Mouse (Mus musculus) kidney, postnatal 0 days (tissue): ENCODE measurements around the gene Btbd35f25. TPM values are rescaled to one million over a fixed set of nuclear protein-coding genes. Genes with fewer than 3 reads are reported as not detected.
"Not testable (repeated sequence)": the region's sequence is repeated elsewhere in the genome, so short reads cannot be mapped to it uniquely, and the experiment has no call there.

Source experiments
- ATAC-seq: fragments of 200-750 bp; cut with Nextera tagmentation; replicated peaks from 2 replicates; pipeline ENCODE4 v1.8.0; 2017; ENCODE audit warnings: low read depth, moderate number of reproducible peaks, moderate TSS enrichment, moderate library complexity; ENCODE audit not compliant: low FRiP score
- DNase-seq: peaks from one replicate; pipeline ENCODE4 v3.0.0-alpha.2; 2016; ENCODE audit warnings: low spot score
- H3K27ac ChIP-seq: fragments of 300-500 bp; sonication (generic); 2 replicates; pipeline ENCODE4 v1.5.1; 2014; ENCODE audit warnings: mild to moderate bottlenecking
- H3K27me3 ChIP-seq: fragments of 300-500 bp; sonication (generic); 2 replicates; pipeline ENCODE4 v1.6.1; 2014; ENCODE audit warnings: low read length, mixed read lengths; ENCODE audit not compliant: insufficient read depth
- H3K36me3 ChIP-seq: fragments of 300-500 bp; sonication (generic); 2 replicates; pipeline ENCODE4 v1.6.1; 2014; ENCODE audit warnings: low read length, mixed read lengths; ENCODE audit not compliant: insufficient read depth
- H3K4me1 ChIP-seq: fragments of 300-500 bp; sonication (generic); replicated peaks from 2 replicates; pipeline ENCODE4 v1.6.1; 2014; ENCODE audit warnings: antibody characterized with exemption, low read length, mixed read lengths; ENCODE audit not compliant: insufficient read depth
- H3K4me2 ChIP-seq: fragments of 300-500 bp; sonication (generic); 2 replicates; pipeline ENCODE4 v1.6.1; 2014; ENCODE audit warnings: mild to moderate bottlenecking, low read length, moderate library complexity, mixed read lengths
- H3K4me3 ChIP-seq: fragments of 300-500 bp; sonication (generic); replicated peaks from 2 replicates; pipeline ENCODE4 v1.5.1; 2014; ENCODE audit warnings: low read depth, low read length
- H3K9ac ChIP-seq: fragments of 300-500 bp; sonication (generic); 2 replicates; pipeline ENCODE4 v1.6.1; 2014; ENCODE audit warnings: low read depth, low read length
- H3K9me3 ChIP-seq: fragments of 300-500 bp; sonication (generic); replicated peaks from 2 replicates; pipeline ENCODE4 v1.6.1; 2016; ENCODE audit warnings: low read length, inconsistent platforms, mixed read lengths
- CTCF ChIP-seq: IDR thresholded peaks from 2 replicates; pipeline ENCODE4 v1.5.1; 2016; ENCODE audit warnings: antibody characterized with exemption, low read depth, mild to moderate bottlenecking, moderate library complexity
- whole genome bisulfite sequencing: fragments of 180-500 bp; shearing (Covaris S2); extraction: QIAGEN DNeasy Blood & Tissue Kit; methylation state at CpG from one replicate; pipeline ENCODE4 v1.1.7; 2014; 5-methylcytosine and 5-hydroxymethylcytosine counted together
- polyA plus RNA-seq: library from polyadenylated mRNA; unstranded; fragments of >200 nt; fragmentation: Nextera tagmentation; extraction: Ambion mirVana; gene quantifications from 2 replicates; pipeline ENCODE4 v1.2.1, GENCODE M21; 2015

The Btbd35f25 gene
- polyA plus RNA-seq = not detected in 2 replicates

DNA sequence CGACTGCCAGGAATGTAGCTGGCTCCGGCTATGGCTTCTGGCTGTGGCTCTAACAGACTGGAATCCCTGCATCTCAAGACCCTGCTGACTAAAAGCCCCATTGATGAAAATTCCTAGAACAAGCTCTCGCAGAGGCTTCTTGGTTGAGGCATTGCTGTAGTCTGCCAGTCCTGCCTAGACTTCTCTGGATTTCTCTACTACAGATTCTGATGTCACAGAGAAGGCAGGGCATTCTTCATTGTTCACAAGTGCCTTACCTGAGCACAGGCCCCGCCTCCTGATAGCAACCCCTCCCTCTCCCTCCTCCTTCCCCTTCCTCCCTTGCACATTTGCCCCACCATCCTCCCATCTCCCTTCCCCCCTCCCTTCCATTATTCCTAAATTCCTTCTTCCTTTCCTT is at the start of gene Btbd35f25:
Gene Btbd35f25 (minus strand): TSS at position 101 of the 400 bp plus-strand sequence.
- not testable (repeated sequence) for H3K36me3 ChIP-seq, H3K9me3 ChIP-seq, H3K4me1 ChIP-seq, H3K27me3 ChIP-seq, H3K9ac ChIP-seq, H3K27ac ChIP-seq, H3K4me2 ChIP-seq, H3K4me3 ChIP-seq, DNase-seq, ATAC-seq
- 72% methylated on average over 3 of the region's 4 CpGs for WGBS

DNA sequence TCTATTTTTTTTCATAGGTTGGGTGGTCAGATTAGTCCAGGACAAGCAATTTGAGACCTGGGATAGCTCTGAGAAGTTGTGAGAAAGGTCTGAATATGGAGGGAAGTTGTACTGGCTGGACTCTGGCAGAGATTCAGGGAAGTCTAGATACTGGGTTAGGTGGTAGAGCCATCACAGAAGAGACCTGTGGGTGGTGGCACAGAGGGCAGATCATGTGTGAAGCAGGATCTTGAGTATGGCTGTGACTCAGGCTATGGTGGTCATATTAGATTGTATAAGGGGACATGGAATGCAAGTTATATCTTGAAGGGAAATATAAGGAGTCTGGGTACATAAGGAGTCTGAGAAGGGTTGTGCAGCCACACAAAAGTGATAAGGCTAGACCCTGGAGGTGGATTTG is 49.3 kb upstream of the Btbd35f25 start:
- ATAC-seq (no peak), DNase-seq (no peak)
- no peak for TF ChIP-seq CTCF
- peaks cover 31% of the 10 kb centered on the region for H3K9me3 ChIP-seq
- no peak overlapping the region for H3K9ac ChIP-seq
- no peaks in the 10 kb centered on the region for H3K36me3 ChIP-seq
- no peak overlapping the region for H3K27ac ChIP-seq
- H3K27me3 ChIP-seq = no peaks in the 10 kb centered on the region
- H3K4me1 ChIP-seq = no peaks in the 10 kb centered on the region
- no peak overlapping the region for H3K4me3 ChIP-seq
- H3K4me2 ChIP-seq = no peak overlapping the region

- 84% methylated on average over 1 of the region's 1 CpGs for WGBS
- Histone ChIP-seq H3K4me1 (no peaks in the 10 kb centered on the region), H3K4me2 (no peak overlapping the region), H3K27ac (no peak overlapping the region), H3K9ac (no peak overlapping the region), H3K36me3 (no peaks in the 10 kb centered on the region), H3K9me3 (peaks cover 33% of the 10 kb centered on the region), H3K27me3 (no peaks in the 10 kb centered on the region), H3K4me3 (no peak overlapping the region)
- ATAC-seq = no peak
- no peak for TF ChIP-seq CTCF
- no peak for DNase-seq
Measured at GRCm38 (mm10) chrX:31764001-31764400, 47.0 kb upstream of the Btbd35f25 start.

GRCm38 (mm10) chrX:31745079-31745478 is 28.1 kb upstream of the Btbd35f25 start:
- H3K36me3 ChIP-seq = no peaks in the 10 kb centered on the region
- H3K27me3 ChIP-seq = no peaks in the 10 kb centered on the region
- no peak overlapping the region for H3K4me2 ChIP-seq
- 88% methylated on average over 10 of the region's 10 CpGs for WGBS
- no peaks in the 10 kb centered on the region for H3K4me1 ChIP-seq
- H3K9ac ChIP-seq = no peak overlapping the region
- H3K4me3 ChIP-seq = no peak overlapping the region
- H3K9me3 ChIP-seq = peaks cover 9% of the 10 kb centered on the region; the same call in 1 of the 2 replicates
- ATAC-seq = no peak
- H3K27ac ChIP-seq = no peak overlapping the region
- TF ChIP-seq CTCF = no peak
- DNase-seq = no peak

DNA sequence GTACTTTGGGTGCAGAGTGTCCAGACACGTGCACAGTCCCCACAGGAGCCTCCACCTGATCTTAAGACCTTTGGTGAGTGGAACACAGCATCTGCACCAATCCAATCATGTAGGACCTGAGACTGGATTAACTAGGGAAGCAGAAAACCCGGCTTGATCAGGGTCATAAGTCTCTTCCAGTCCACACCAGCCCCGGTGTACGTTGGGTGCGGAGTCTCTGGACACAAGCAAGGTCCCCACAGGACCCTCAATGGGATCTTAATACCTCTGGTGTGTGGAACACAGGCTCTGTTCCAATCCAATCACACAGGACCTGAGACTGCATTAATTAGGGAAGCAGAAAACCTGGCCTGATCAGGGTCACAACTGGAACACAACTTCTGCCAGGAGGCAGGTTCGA is 20.0 kb upstream of the Btbd35f25 start:
- H3K27ac ChIP-seq = no peak overlapping the region
- DNase-seq (no peak), ATAC-seq (no peak; the same call in 1 of the 2 replicates)
- no peak overlapping the region for H3K4me2 ChIP-seq
- no peak for TF ChIP-seq CTCF
- WGBS = 73% methylated on average over 6 of the region's 6 CpGs
- H3K4me3 ChIP-seq = no peak overlapping the region
- H3K27me3 ChIP-seq = no peaks in the 10 kb centered on the region
- no peak overlapping the region for H3K9ac ChIP-seq
- H3K9me3 ChIP-seq = peaks cover 9% of the 10 kb centered on the region; the same call in 1 of the 2 replicates
- no peaks in the 10 kb centered on the region for H3K4me1 ChIP-seq
- no peaks in the 10 kb centered on the region for H3K36me3 ChIP-seq

Other genes with a start within 250 kb of the Btbd35f25 start
- gene Gm21883, start 142.9 kb downstream of the Btbd35f25 start, polyA plus RNA-seq = not detected in 2 replicates
- not detected in 2 replicates for gene Spin2e, start 98.2 kb downstream of the Btbd35f25 start, polyA plus RNA-seq
- gene Gm21637, start 244.9 kb upstream of the Btbd35f25 start, polyA plus RNA-seq = not detected in 2 replicates